Mouse (Mus musculus) liver, postnatal 0 days (tissue): ENCODE data around the gene Lrrc29. TPM values are rescaled to one million over a fixed set of nuclear protein-coding genes. Genes with fewer than 3 reads are reported as not detected.

Experiments used
- ATAC-seq: fragments of 200-750 bp; cut with Nextera tagmentation; 2 replicates; pipeline ENCODE4 v1.8.0; 2017; ENCODE audit warnings: mild to moderate bottlenecking, moderate library complexity
- DNase-seq: peaks from one replicate; pipeline ENCODE4 v3.0.0-alpha.2; 2016
- H3K27ac ChIP-seq: fragments of 300-500 bp; sonication (generic); 2 replicates; pipeline ENCODE4 v1.5.1; 2014; ENCODE audit warnings: antibody characterized with exemption, moderate library complexity, mild to moderate bottlenecking, low read depth
- H3K27me3 ChIP-seq: fragments of 300-500 bp; sonication (generic); 2 replicates; pipeline ENCODE4 v1.6.1; 2014; ENCODE audit warnings: low read length, control low read depth, mixed read lengths; ENCODE audit not compliant: insufficient read depth
- H3K36me3 ChIP-seq: fragments of 300-500 bp; sonication (generic); replicated peaks from 2 replicates; pipeline ENCODE4 v1.6.1; 2014; ENCODE audit warnings: mild to moderate bottlenecking, control low read depth, low read length, moderate library complexity, mixed read lengths; ENCODE audit not compliant: insufficient read depth
- H3K4me1 ChIP-seq: fragments of 300-500 bp; sonication (generic); 2 replicates; pipeline ENCODE4 v1.6.1; 2014; ENCODE audit warnings: antibody characterized with exemption, mild to moderate bottlenecking, control low read depth; ENCODE audit not compliant: insufficient read depth
- H3K4me2 ChIP-seq: fragments of 300-500 bp; sonication (generic); 2 replicates; pipeline ENCODE4 v1.6.1; 2014; ENCODE audit warnings: low read depth, mild to moderate bottlenecking, low read length, moderate library complexity, mixed read lengths
- H3K4me3 ChIP-seq: fragments of 300-500 bp; sonication (generic); 2 replicates; pipeline ENCODE4 v1.5.1; 2014; ENCODE audit warnings: low read depth, low read length
- H3K9ac ChIP-seq: fragments of 300-500 bp; sonication (generic); replicated peaks from 2 replicates; pipeline ENCODE4 v1.6.1; 2014; ENCODE audit warnings: mild to moderate bottlenecking, moderate library complexity
- H3K9me3 ChIP-seq: fragments of 300-500 bp; sonication (generic); 2 replicates; pipeline ENCODE4 v1.6.1; 2016; ENCODE audit warnings: mild to moderate bottlenecking, control low read depth, low read length, mixed read lengths
- CTCF ChIP-seq: sonication (generic); IDR thresholded peaks from 2 replicates; pipeline ENCODE4 v1.5.1; 2016; ENCODE audit warnings: antibody characterized with exemption, low read depth
- EP300 ChIP-seq: IDR thresholded peaks from 2 replicates; pipeline ENCODE4 v1.6.1; 2016; ENCODE audit warnings: antibody characterized with exemption, low read depth, mild to moderate bottlenecking
- WGBS: fragments of 180-500 bp; shearing (Covaris S2); extraction: QIAGEN DNeasy Blood & Tissue Kit; methylation state at CpG from one replicate; pipeline ENCODE4 v1.1.7; 2014; ENCODE audit not compliant: insufficient replicate concordance; 5-methylcytosine and 5-hydroxymethylcytosine counted together
- polyA plus RNA-seq: library from polyadenylated mRNA; unstranded; fragments of >200 nt; fragmentation: Nextera tagmentation; extraction: Ambion mirVana; gene quantifications from 2 replicates; pipeline ENCODE4 v1.2.1, GENCODE M21; 2015

Gene Lrrc29
- polyA plus RNA-seq, 1 experiment from 2014 or later, result 7.7 TPM

- ATAC-seq, result no peak
- Histone ChIP-seq H3K4me1 (peaks cover 25% of the 10 kb centered on the region), H3K27ac (peak overlapping the region; percentile 80), H3K9ac (peak overlapping the region; percentile 84), H3K9me3 (no peaks in the 10 kb centered on the region), H3K27me3 (no peaks in the 10 kb centered on the region), H3K4me3 (peak overlapping the region; percentile 76), H3K36me3 (peaks cover 48% of the 10 kb centered on the region), H3K4me2 (peak overlapping the region; percentile 97)
- 22% methylated on average over 6 of the region's 6 CpGs for WGBS
- no peak for DNase-seq
- no peak for TF ChIP-seq CTCF
- no peak for TF ChIP-seq EP300
Observed at GRCm38 (mm10) chr8:105326968-105327367, 890 bp upstream of the Lrrc29 start.

GRCm38 (mm10) chr8:105325641-105326093, 411 bp downstream of the Lrrc29 start:
- peak; percentile 22 for ATAC-seq
- Histone ChIP-seq H3K4me3 (peak overlapping the region; percentile 76), H3K36me3 (peaks cover 38% of the 10 kb centered on the region), H3K4me2 (peak overlapping the region; percentile 81), H3K4me1 (peaks cover 25% of the 10 kb centered on the region), H3K27ac (peak overlapping the region; percentile 80), H3K9ac (peak overlapping the region; percentile 84), H3K27me3 (no peaks in the 10 kb centered on the region), H3K9me3 (no peaks in the 10 kb centered on the region)
- no peak for DNase-seq
- TF ChIP-seq EP300 (no peak), CTCF (no peak)
- 0% methylated on average over 12 of the region's 12 CpGs for WGBS

- Histone ChIP-seq H3K4me2 (peak overlapping the region; percentile 81), H3K9ac (peak overlapping the region; percentile 59), H3K4me1 (peaks cover 30% of the 10 kb centered on the region), H3K4me3 (peak overlapping the region; percentile 42), H3K27me3 (no peaks in the 10 kb centered on the region), H3K36me3 (peaks cover 28% of the 10 kb centered on the region), H3K9me3 (no peaks in the 10 kb centered on the region), H3K27ac (peak overlapping the region; percentile 81)
- 54% methylated on average over 4 of the region's 4 CpGs for WGBS
- DNase-seq (no peak), ATAC-seq (peak; percentile 73)
- no peak for TF ChIP-seq CTCF
- peak; percentile 90 for TF ChIP-seq EP300
Observed at GRCm38 (mm10) chr8:105323183-105323582, 2.9 kb downstream of the Lrrc29 start.

- 80% methylated on average over 11 of the region's 11 CpGs for WGBS
- no peak overlapping the region for H3K4me2 ChIP-seq
- H3K36me3 ChIP-seq, result peaks cover 53% of the 10 kb centered on the region
Observed at GRCm38 (mm10) chr8:105318662-105319190, 7.4 kb downstream of the Lrrc29 start.

GRCm38 (mm10) chr8:105317941-105318340, 8.1 kb downstream of the Lrrc29 start:
- Histone ChIP-seq H3K4me3 (no peak overlapping the region), H3K9ac (no peak overlapping the region), H3K27ac (no peak overlapping the region), H3K36me3 (peaks cover 58% of the 10 kb centered on the region), H3K27me3 (no peaks in the 10 kb centered on the region), H3K4me2 (no peak overlapping the region), H3K4me1 (peaks cover 11% of the 10 kb centered on the region; the same call in 1 of the 2 replicates), H3K9me3 (no peaks in the 10 kb centered on the region)
- DNase-seq, result no peak
- TF ChIP-seq EP300, result no peak
- TF ChIP-seq CTCF, result no peak
- WGBS, result 88% methylated on average over 4 of the region's 4 CpGs
- ATAC-seq, result no peak

More at GRCm38 (mm10) chr8:105318662-105319190, 7.4 kb downstream of the Lrrc29 start:
- ATAC-seq (no peak), DNase-seq (no peak)
- Histone ChIP-seq H3K4me3 (no peak overlapping the region), H3K4me1 (peaks cover 6% of the 10 kb centered on the region), H3K27me3 (no peaks in the 10 kb centered on the region), H3K9me3 (no peaks in the 10 kb centered on the region), H3K9ac (no peak overlapping the region), H3K27ac (no peak overlapping the region)
- TF ChIP-seq CTCF (no peak), EP300 (no peak)

GRCm38 (mm10) chr8:105315073-105315769, 10.9 kb downstream of the Lrrc29 start:
- H3K27ac ChIP-seq, result no peak overlapping the region
- H3K4me3 ChIP-seq, result no peak overlapping the region
- DNase-seq, result no peak
- no peak for ATAC-seq
- TF ChIP-seq EP300 (no peak), CTCF (no peak)
- H3K4me1 ChIP-seq, result peaks cover 11% of the 10 kb centered on the region; the same call in 1 of the 2 replicates
- H3K9me3 ChIP-seq, result no peaks in the 10 kb centered on the region
- no peaks in the 10 kb centered on the region for H3K27me3 ChIP-seq
- H3K9ac ChIP-seq, result no peak overlapping the region
- H3K36me3 ChIP-seq, result peaks cover 70% of the 10 kb centered on the region
- no peak overlapping the region for H3K4me2 ChIP-seq
- 88% methylated on average over 18 of the region's 18 CpGs for WGBS
